ENCODE assay signal across 8 mouse cellular contexts in genomic region chr2:145168405-145168971, GRCm38 (mm10). TPM values are rescaled to one million over a fixed set of nuclear protein-coding genes. Genes with fewer than 3 reads are reported as not detected.
A peak's percentile ranks its signal among the peaks of the same experiment; 100 is the strongest.
DNase-seq lines count a peak whose midpoint lies in the region; ATAC-seq and TF ChIP-seq lines count a peak whose summit lies in the region.

No protein-coding gene starts in this region.

- H3K4me1 ChIP-seq in brown adipose tissue, adult 24 weeks (ENCODE audit: control insufficient read depth, insufficient read depth, insufficient read length, low read length): peaks cover 9% of the 10 kb centered on the region
- H3K4me1 ChIP-seq in hindbrain, embryonic 13.5 days (replicated peaks): peaks cover 23% of the 10 kb centered on the region
- H3K4me1 ChIP-seq in lung, postnatal 0 days (ENCODE audit: insufficient read depth, low read depth, low read length): peaks cover 6% of the 10 kb centered on the region; the same call in 1 of the 2 replicates

- H3K27me3 ChIP-seq in hindbrain, embryonic 13.5 days: peaks cover 9% of the 10 kb centered on the region
- H3K27me3 ChIP-seq in lung, postnatal 0 days (replicated peaks; ENCODE audit: insufficient read depth, low read length): peaks cover 5% of the 10 kb centered on the region; the same call in 1 of the 2 replicates

- TF ChIP-seq CTCF in lung, postnatal 0 days (IDR thresholded peaks at IDR 0.05): no peak

- H3K36me3 ChIP-seq in hindbrain, embryonic 13.5 days: no peaks in the 10 kb centered on the region
- no peaks in the 10 kb centered on the region for H3K36me3 ChIP-seq in lung, postnatal 0 days (ENCODE audit: insufficient read depth, low read length)

- no peak for TF ChIP-seq EP300 in lung, postnatal 0 days (IDR thresholded peaks at IDR 0.05)

- ATAC-seq in hindbrain, embryonic 13.5 days (ENCODE audit: low FRiP score): peak; percentile 9; the same call in 1 of the 2 replicates
- 0 out of 2 replicates have a peak, but pooled peaks have one; percentile 4 for ATAC-seq in lung, postnatal 0 days
- no peak for ATAC-seq in erythroid progenitor cell, adult 5-6 weeks (replicated peaks; ENCODE audit: low FRiP score, poor library complexity, severe bottlenecking)

- no peaks in the 10 kb centered on the region for H3K9me3 ChIP-seq in hindbrain, embryonic 13.5 days
- H3K9me3 ChIP-seq in lung, postnatal 0 days (ENCODE audit: low read length): no peaks in the 10 kb centered on the region

- WGBS in hindbrain, embryonic 13.5 days: 8% methylated on average over 10 of the region's 10 CpGs
- 10% methylated on average over 10 of the region's 10 CpGs for WGBS in lung, postnatal 0 days

- H3K4me3 ChIP-seq in brown adipose tissue, adult 24 weeks (ENCODE audit: insufficient read depth, low read depth, low read length): peak overlapping the region; percentile 78
- peak overlapping the region; percentile 69 for H3K4me3 ChIP-seq in hindbrain, embryonic 13.5 days
- peak overlapping the region; percentile 73 for H3K4me3 ChIP-seq in lung, postnatal 0 days (ENCODE audit: low read depth, low read length)

- peak; percentile 19 for DNase-seq in layer of hippocampus, adult 11-12 months (ENCODE audit: low spot score)
- DNase-seq in layer of hippocampus, adult 9-11 months: no peak
- peak; percentile 11 for DNase-seq in lung, postnatal 0 days (ENCODE audit: low spot score)
- DNase-seq in thymus, postnatal 25 days: no peak
- DNase-seq in right cerebral cortex, postnatal 14 days: no peak

- H3K4me2 ChIP-seq in hindbrain, embryonic 13.5 days: peak overlapping the region; percentile 88
- peak overlapping the region; percentile 99 for H3K4me2 ChIP-seq in lung, postnatal 0 days (replicated peaks; ENCODE audit: low read depth, low read length)

- peak overlapping the region; percentile 75 for H3K27ac ChIP-seq in brown adipose tissue, adult 24 weeks (replicated peaks; ENCODE audit: low read depth, low read length)
- H3K27ac ChIP-seq in hindbrain, embryonic 13.5 days: peak overlapping the region; percentile 93
- peak overlapping the region; percentile 57; the same call in 1 of the 2 replicates for H3K27ac ChIP-seq in lung, postnatal 0 days (ENCODE audit: low read length)

- peak overlapping the region; percentile 87 for H3K9ac ChIP-seq in hindbrain, embryonic 13.5 days
- 0 out of 2 replicates have a peak overlapping the region, but pooled peaks have one; percentile 12 for H3K9ac ChIP-seq in lung, postnatal 0 days (replicated peaks; ENCODE audit: low read depth)

RNA-seq across cellular contexts. Expression of gene Slc24a3, which starts 0.9 kb away (rescaled TPM):
- polyA plus RNA-seq in brown adipose tissue, adult 24 weeks (2012; ENCODE audit: insufficient read depth, insufficient read length, missing spikeins): 92.7 and 103 TPM in 2 replicates
- polyA plus RNA-seq in hindbrain, embryonic 13.5 days (2015; fragmentation: Nextera tagmentation; extraction: Ambion mirVana): 6.1 and 7.3 TPM in 2 replicates
- polyA plus RNA-seq in lung, postnatal 0 days (2015; fragmentation: Nextera tagmentation; extraction: Ambion mirVana): 2.3 and 2.8 TPM in 2 replicates
- total RNA-seq in erythroid progenitor cell, adult 5-6 weeks (2015; ENCODE audit: low replicate concordance): 1.1 and 1.3 TPM in 2 replicates
- not detected in 2 replicates for total RNA-seq in erythroid progenitor cell, adult 5-6 weeks (2017; ENCODE audit: low replicate concordance)

Comparison
In these comparisons a context has a peak if more than half of its experiments do, and no peak if none do; other contexts are left out.
1. DNase-seq: peak in layer of hippocampus, adult 11-12 months (single experiment) and lung, postnatal 0 days (single experiment); none in layer of hippocampus, adult 9-11 months (single experiment), thymus, postnatal 25 days (single experiment) and right cerebral cortex, postnatal 14 days (single experiment).
2. RNA of gene Slc24a3, which starts 0.9 kb away (polyA plus RNA-seq): 92.7 to 103 TPM in brown adipose tissue, adult 24 weeks; 6.1 to 7.3 TPM in hindbrain, embryonic 13.5 days and 2.3 to 2.8 TPM in lung, postnatal 0 days; every median in the first group is over 10 times any median in the second.
3. Peak in every context shown above with its lines, with median percentiles within 50 percentile points of each other: H3K27ac ChIP-seq and H3K4me3 ChIP-seq.